Mouse (Mus musculus): ENCODE measurements around the gene Arhgap23. TPM values are rescaled to one million over a fixed set of nuclear protein-coding genes. Genes with fewer than 3 reads are reported as not detected.

Gene Arhgap23
- 10 to 100 TPM; 39.5 to 40.3 TPM for total RNA-seq (2023)

DNA sequence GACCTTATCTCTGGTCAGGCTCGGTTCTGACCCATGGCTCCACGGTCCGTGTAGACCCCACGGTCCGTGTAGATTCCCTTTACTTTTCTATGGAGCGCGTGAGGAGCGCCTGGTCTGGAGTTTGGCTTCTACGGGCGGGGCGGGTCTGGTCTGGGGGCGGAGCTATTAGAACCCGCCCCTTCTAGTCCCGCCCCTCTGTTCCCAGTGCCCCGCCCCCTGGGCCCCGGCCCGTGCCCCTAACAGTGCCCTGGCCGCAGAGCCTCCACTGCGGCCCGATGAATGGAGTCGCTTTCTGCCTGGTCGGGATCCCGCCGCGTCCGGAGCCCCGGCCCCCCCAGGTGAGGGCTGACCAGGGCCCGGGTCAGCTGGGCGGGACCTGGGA, at the start of gene Arhgap23:
Gene Arhgap23 (plus strand): TSS at position 204 of the 382 bp plus-strand sequence.

DNA sequence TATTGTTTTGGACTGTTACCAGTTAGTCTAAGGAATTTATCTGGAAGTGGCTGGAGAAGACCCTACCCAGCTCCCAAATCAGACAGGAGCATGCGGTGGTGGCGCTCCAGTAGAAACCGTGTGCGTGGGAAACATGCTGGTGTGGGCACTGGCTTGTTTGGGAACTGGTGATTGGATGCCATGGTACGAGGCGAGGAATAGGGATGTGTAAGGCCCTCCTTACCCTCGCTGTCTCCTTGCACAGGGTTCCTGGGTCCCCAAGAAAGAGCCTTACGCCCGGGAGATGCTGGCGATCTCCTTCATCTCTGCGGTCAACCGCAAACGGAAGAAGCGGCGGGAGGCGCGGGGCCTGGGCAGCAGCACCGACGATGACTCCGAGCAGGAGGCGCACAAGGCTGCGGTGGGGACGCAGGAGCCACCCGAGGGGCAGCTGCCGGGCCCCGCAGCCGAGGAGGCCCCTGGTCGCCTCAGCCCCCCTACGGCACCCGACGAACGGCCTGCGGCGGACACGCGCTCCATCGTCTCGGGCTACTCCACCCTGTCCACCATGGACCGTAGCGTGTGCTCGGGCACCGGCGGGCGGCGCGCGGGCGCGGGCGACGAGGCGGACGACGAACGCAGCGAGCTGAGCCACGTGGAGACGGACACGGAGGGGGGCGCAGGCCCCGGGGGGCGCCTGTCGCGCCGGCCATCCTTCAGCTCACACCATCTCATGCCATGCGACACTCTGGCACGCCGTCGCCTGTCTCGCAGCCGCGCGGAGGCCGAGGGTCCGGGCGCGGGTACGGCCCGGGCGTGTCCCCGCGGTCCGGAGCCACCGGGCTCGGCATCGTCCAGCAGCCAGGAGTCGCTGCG, 84.8 kb downstream of the Arhgap23 start, which contains the start of gene 4933428G20Rik:
Gene 4933428G20Rik (minus strand): TSS at position 476 of the 855 bp plus-strand sequence.

Other genes with a start within 250 kb of the Arhgap23 start
- gene Kpnb1, start 227.7 kb upstream of the Arhgap23 start, total RNA-seq (2023): 10 to 100 TPM; 95.6 to 95.7 TPM
- gene Npepps, start 134.9 kb upstream of the Arhgap23 start, total RNA-seq (2023): 100 to 1,000 TPM; 126 to 162 TPM
- 10 to 100 TPM; 12.0 to 13.7 TPM for gene Mrpl45, start 99.8 kb upstream of the Arhgap23 start, total RNA-seq (2023)
- gene Gpr179, start 63.5 kb upstream of the Arhgap23 start, total RNA-seq (2023): not detected
- 1 to 10 TPM; 7.1 to 8.2 TPM for gene Socs7, start 53.0 kb upstream of the Arhgap23 start, total RNA-seq (2023)
- not detected for gene 4933428G20Rik, start 84.8 kb downstream of the Arhgap23 start, total RNA-seq (2023)
- gene Srcin1, start 160.7 kb downstream of the Arhgap23 start, total RNA-seq (2023): under 1 TPM in 1 of 2 experiments, not detected in 1; 0.07 TPM
- gene Epop, start 214.2 kb downstream of the Arhgap23 start, total RNA-seq (2023): 1 to 10 TPM in 1 of 2 experiments, under 1 TPM in 1; 0.28 to 1.0 TPM
- gene Mllt6, start 247.9 kb downstream of the Arhgap23 start, total RNA-seq (2023): 1 to 10 TPM; 5.3 to 8.8 TPM

All from neutrophil, adult 83 days (primary cell).